Mouse (Mus musculus): Measurements from ENCODE around the gene Cct2. TPM values are rescaled to one million over a fixed set of nuclear protein-coding genes. Genes with fewer than 3 reads are reported as not detected.

Gene Cct2
- total RNA-seq (2014; rRNA removed; ENCODE audit: low replicate concordance) = 154 and 209 TPM in 2 replicates
- 121 and 129 TPM in 2 replicates for polyA plus RNA-seq (2015; fragmentation: Nextera tagmentation; extraction: Ambion mirVana)

DNA sequence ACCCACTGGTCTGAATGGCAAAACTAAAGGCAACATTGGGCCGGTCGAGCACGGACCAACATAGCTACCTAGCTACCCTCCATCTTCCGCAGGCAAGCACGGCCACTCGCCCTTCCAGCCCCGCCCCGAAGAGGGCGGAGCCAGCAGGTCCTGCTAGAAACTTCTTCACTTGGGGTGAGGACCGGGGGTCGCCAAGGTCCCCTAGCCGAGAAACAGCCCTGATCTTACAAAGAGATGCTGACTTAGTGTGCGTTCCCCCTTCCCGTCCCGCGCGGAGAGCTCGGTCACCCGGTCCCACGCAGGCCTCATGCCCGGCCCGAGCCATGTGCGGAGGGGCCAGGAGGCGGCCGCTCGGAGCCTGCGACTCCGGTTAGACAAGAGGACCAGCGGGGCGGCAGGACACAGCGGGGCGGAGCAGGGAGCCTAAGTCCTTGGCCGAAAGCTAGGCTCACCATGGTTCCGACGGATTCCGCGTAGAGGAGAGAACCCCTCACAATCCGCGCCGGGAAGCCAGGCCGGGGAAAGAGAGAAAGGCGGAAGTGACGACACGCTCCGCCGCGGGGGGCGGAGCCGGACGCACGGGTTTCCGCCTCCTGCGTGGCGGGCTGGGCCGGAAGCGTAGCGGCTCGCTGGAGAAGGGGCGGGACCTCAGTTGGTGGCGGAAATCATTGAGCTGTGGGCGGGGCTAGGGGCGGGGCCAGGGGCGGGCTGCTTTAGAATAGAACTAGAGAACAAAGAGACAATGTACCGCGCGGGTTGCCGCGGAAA, at the start of gene Cct2:
TSS of gene Cct2 (minus strand) at position 561 of the 768 bp plus-strand sequence.
- H3K27me3 ChIP-seq (ENCODE audit: control insufficient read depth, insufficient read depth, low read length) = no peaks in the 10 kb centered on the region
- under 1% methylated on average over 68 of the region's 68 CpGs for WGBS
- H3K4me2 ChIP-seq (ENCODE audit: low read depth, low read length) = peak within 1 kb of the TSS; percentile 71

DNA sequence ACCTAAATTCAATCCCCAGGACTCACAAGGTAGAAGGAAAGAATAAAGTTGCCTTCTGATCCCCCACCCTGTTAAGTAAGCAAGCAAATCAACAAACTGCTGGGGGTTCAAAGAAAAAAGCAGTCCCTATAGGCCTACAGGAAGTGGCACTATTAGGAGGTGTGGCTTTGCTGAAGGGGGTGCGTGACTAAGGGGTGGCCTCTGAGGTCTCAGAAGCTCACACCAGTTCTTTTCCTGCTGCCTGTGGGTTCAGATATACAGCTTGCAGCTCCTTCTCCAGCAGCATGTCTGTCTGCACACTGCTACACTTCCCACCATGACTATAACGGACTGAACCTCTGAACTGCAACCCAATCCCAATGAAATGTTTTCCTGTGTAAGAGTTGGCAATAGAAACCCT, 48.9 kb upstream of the Cct2 start:
- ATAC-seq (ENCODE audit: insufficient read depth, low read depth) = no peak
- WGBS = 38% methylated on average over 2 of the region's 2 CpGs
- no peaks in the 10 kb centered on the region for H3K9me3 ChIP-seq (replicated peaks; ENCODE audit: control insufficient read depth, low read length)
- no peak overlapping the region for H3K9ac ChIP-seq (replicated peaks; ENCODE audit: low read depth, low read length)
- H3K4me1 ChIP-seq (ENCODE audit: control insufficient read depth, insufficient read depth) = peaks cover 40% of the 10 kb centered on the region
- peak overlapping the region; percentile 43; the same call in 1 of the 2 replicates for H3K27ac ChIP-seq (ENCODE audit: low read depth)
- H3K27me3 ChIP-seq (ENCODE audit: control insufficient read depth, insufficient read depth, low read length) = no peaks in the 10 kb centered on the region
- TF ChIP-seq EP300 (IDR thresholded peaks at IDR 0.05; ENCODE audit: low read depth) = no peak
- H3K4me3 ChIP-seq (ENCODE audit: low read depth, low read length) = no peak overlapping the region
- DNase-seq (ENCODE audit: low spot score) = no peak
- H3K36me3 ChIP-seq (replicated peaks; ENCODE audit: control insufficient read depth, insufficient read depth, low read length) = no peaks in the 10 kb centered on the region
- H3K4me2 ChIP-seq (ENCODE audit: low read depth, low read length) = no peak overlapping the region

More for the DNA sequence above, at the start of gene Cct2:
- H3K4me1 ChIP-seq (ENCODE audit: control insufficient read depth, insufficient read depth) = peaks cover 6% of the 10 kb centered on the region
- peak within 1 kb of the TSS; percentile 82 for H3K9ac ChIP-seq (replicated peaks; ENCODE audit: low read depth, low read length)
- no peaks in the 10 kb centered on the region for H3K9me3 ChIP-seq (replicated peaks; ENCODE audit: control insufficient read depth, low read length)
- peak within 1 kb of the TSS; percentile 89 for H3K4me3 ChIP-seq (ENCODE audit: low read depth, low read length)
- DNase-seq (ENCODE audit: low spot score) = peak; percentile 97
- ATAC-seq (ENCODE audit: insufficient read depth, low read depth) = peak; percentile 96
- H3K27ac ChIP-seq (ENCODE audit: low read depth) = peak within 1 kb of the TSS; percentile 86
- TF ChIP-seq EP300 (IDR thresholded peaks at IDR 0.05; ENCODE audit: low read depth) (no peak), CTCF (IDR thresholded peaks at IDR 0.05; ENCODE audit: low read depth) (no peak; the same call in 1 of the 2 replicates)
- H3K36me3 ChIP-seq (replicated peaks; ENCODE audit: control insufficient read depth, insufficient read depth, low read length) = peaks cover 36% of the 10 kb centered on the region

DNA sequence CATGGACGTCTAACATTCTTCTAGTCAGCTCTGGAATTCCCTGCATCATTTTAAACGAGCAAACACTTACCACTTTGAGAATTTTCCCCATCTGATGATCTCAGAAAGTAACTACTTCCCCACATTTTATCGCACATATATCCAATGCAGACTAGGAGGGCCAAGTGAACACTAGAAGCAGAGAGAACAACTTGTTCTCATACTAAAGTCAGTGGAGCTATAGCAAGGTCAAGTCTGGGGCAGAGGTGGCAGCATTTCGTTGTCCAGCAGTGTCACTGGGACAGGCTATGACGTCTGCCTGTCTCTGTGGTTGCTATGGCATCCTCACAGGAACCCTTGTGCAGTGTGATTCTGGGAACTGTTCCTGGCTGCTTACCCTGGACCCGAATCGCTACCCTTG, 47.8 kb upstream of the Cct2 start:
- 31% methylated on average over 7 of the region's 7 CpGs for WGBS
- Histone ChIP-seq H3K27ac (ENCODE audit: low read depth) (peak overlapping the region; percentile 84), H3K4me1 (ENCODE audit: control insufficient read depth, insufficient read depth) (peaks cover 39% of the 10 kb centered on the region), H3K36me3 (replicated peaks; ENCODE audit: control insufficient read depth, insufficient read depth, low read length) (no peaks in the 10 kb centered on the region), H3K4me3 (ENCODE audit: low read depth, low read length) (no peak overlapping the region), H3K9me3 (replicated peaks; ENCODE audit: control insufficient read depth, low read length) (no peaks in the 10 kb centered on the region), H3K9ac (replicated peaks; ENCODE audit: low read depth, low read length) (no peak overlapping the region), H3K4me2 (ENCODE audit: low read depth, low read length) (no peak overlapping the region), H3K27me3 (ENCODE audit: control insufficient read depth, insufficient read depth, low read length) (no peaks in the 10 kb centered on the region)
- ATAC-seq (ENCODE audit: insufficient read depth, low read depth) (peak; percentile 92), DNase-seq (ENCODE audit: low spot score) (peak; percentile 74)
- TF ChIP-seq EP300 (IDR thresholded peaks at IDR 0.05; ENCODE audit: low read depth) (no peak), CTCF (IDR thresholded peaks at IDR 0.05; ENCODE audit: low read depth) (no peak)

GRCm38 (mm10) chr10:117110271-117110670, 46.7 kb upstream of the Cct2 start:
- WGBS = 61% methylated on average over 3 of the region's 3 CpGs
- Histone ChIP-seq H3K9ac (replicated peaks; ENCODE audit: low read depth, low read length) (no peak overlapping the region), H3K27ac (ENCODE audit: low read depth) (peak overlapping the region; percentile 26; the same call in 1 of the 2 replicates), H3K36me3 (replicated peaks; ENCODE audit: control insufficient read depth, insufficient read depth, low read length) (no peaks in the 10 kb centered on the region), H3K4me2 (ENCODE audit: low read depth, low read length) (no peak overlapping the region), H3K27me3 (ENCODE audit: control insufficient read depth, insufficient read depth, low read length) (no peaks in the 10 kb centered on the region), H3K4me1 (ENCODE audit: control insufficient read depth, insufficient read depth) (peaks cover 34% of the 10 kb centered on the region), H3K9me3 (replicated peaks; ENCODE audit: control insufficient read depth, low read length) (no peaks in the 10 kb centered on the region), H3K4me3 (ENCODE audit: low read depth, low read length) (no peak overlapping the region)
- TF ChIP-seq EP300 (IDR thresholded peaks at IDR 0.05; ENCODE audit: low read depth) (no peak), CTCF (IDR thresholded peaks at IDR 0.05; ENCODE audit: low read depth) (no peak)
- DNase-seq (ENCODE audit: low spot score) (no peak), ATAC-seq (ENCODE audit: insufficient read depth, low read depth) (no peak)

GRCm38 (mm10) chr10:117106686-117107085, 43.1 kb upstream of the Cct2 start:
- H3K27ac ChIP-seq (ENCODE audit: low read depth) = peak overlapping the region; percentile 61
- no peak for DNase-seq (ENCODE audit: low spot score)
- H3K4me3 ChIP-seq (ENCODE audit: low read depth, low read length) = no peak overlapping the region
- H3K36me3 ChIP-seq (replicated peaks; ENCODE audit: control insufficient read depth, insufficient read depth, low read length) = no peaks in the 10 kb centered on the region
- peaks cover 35% of the 10 kb centered on the region for H3K4me1 ChIP-seq (ENCODE audit: control insufficient read depth, insufficient read depth)
- WGBS = 8% methylated on average over 3 of the region's 3 CpGs
- no peak overlapping the region for H3K9ac ChIP-seq (replicated peaks; ENCODE audit: low read depth, low read length)
- H3K27me3 ChIP-seq (ENCODE audit: control insufficient read depth, insufficient read depth, low read length) = no peaks in the 10 kb centered on the region
- H3K9me3 ChIP-seq (replicated peaks; ENCODE audit: control insufficient read depth, low read length) = no peaks in the 10 kb centered on the region
- H3K4me2 ChIP-seq (ENCODE audit: low read depth, low read length) = no peak overlapping the region
- TF ChIP-seq CTCF (IDR thresholded peaks at IDR 0.05; ENCODE audit: low read depth) (no peak), EP300 (IDR thresholded peaks at IDR 0.05; ENCODE audit: low read depth) (no peak)
- no peak for ATAC-seq (ENCODE audit: insufficient read depth, low read depth)
